Comparison of ENCODE assay signal across 13 mouse cellular contexts in the genomic region with DNA sequence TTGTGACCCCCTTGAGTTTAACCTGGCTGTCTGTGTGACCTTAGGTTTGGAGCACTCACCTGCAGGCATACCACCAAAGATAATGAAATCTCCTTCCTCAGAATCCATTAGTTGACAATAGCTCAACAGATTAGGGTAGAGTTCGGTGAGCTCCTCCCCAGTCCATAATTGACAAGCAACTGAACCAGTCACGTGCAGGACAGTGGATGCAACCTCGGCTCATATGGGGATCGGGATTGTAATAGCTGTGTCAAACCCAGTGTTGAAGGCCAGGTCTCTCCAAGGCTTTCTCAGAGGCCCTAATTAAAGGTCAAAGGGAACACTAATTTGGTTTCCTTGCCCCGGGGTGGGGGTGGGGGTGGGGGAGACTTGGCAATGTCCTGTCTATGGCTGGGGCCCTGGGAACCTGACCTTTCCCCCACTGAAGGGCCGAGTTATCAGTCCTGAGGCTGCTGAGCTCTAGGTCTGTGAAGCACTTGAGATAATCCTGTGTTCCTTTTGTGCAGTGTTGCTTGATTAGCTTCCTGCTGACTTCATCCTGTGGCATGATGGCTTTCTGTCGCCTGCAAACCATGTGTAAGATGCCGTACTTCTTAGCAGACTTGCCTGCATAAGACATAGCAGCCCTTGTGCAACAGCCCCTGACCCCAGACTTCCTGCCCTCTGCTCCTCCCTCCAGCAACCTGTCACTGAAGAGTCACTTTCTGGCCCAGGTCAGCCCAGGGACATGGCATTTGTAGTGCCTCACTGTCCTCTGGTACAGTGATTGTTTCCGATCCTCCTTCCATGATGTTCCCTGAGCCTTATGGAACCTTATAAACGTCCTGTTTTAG.
DNase-seq lines count a peak whose midpoint lies in the region; ATAC-seq lines count a peak whose summit lies in the region.
"Had no signal": no experiment of that assay in that cellular context is flagged by ENCODE, and none has a peak within 500 bp of the region (broad histone marks: within the 10 kb centered on the region; RNA-seq: fewer than 3 reads in every experiment).

No protein-coding gene starts in this region.

- no peak overlapping the region for H3K9ac ChIP-seq in hindbrain, embryonic 11.5 days (ENCODE audit: low read depth, low read length)
- H3K9ac ChIP-seq in forebrain, embryonic 16.5 days (replicated peaks; ENCODE audit: low read depth, low read length): no peak overlapping the region
- H3K9ac ChIP-seq: limb, embryonic 15.5 days; neural tube, embryonic 13.5 days had no signal

- H3K36me3 ChIP-seq in hindbrain, embryonic 10.5 days: no peaks in the 10 kb centered on the region
- H3K36me3 ChIP-seq in hindbrain, embryonic 11.5 days (ENCODE audit: control insufficient read depth, insufficient read depth, low read length): no peaks in the 10 kb centered on the region
- no peaks in the 10 kb centered on the region for H3K36me3 ChIP-seq in limb, embryonic 10.5 days
- no peaks in the 10 kb centered on the region for H3K36me3 ChIP-seq in forebrain, embryonic 16.5 days (ENCODE audit: control insufficient read depth, insufficient read depth)
- H3K36me3 ChIP-seq: limb, embryonic 15.5 days; neural tube, embryonic 13.5 days had no signal

- peak; percentile 8 for DNase-seq in hindbrain, embryonic 10.5 days (ENCODE audit: low spot score)
- no peak for DNase-seq in hindbrain, embryonic 11.5 days (ENCODE audit: low spot score)
- peak; percentile 16 for DNase-seq in R1 (ENCODE audit: low read depth, low spot score)
- peak; percentile 28 for DNase-seq in embryo, embryonic 11 days
- no peak for DNase-seq in limb, embryonic 10.5 days (ENCODE audit: low spot score)
- DNase-seq: cerebellum, postnatal 14 days; kidney, adult 11 months; midbrain, embryonic 14.5 days; thymus, postnatal 36 days had no signal

- no peaks in the 10 kb centered on the region for H3K9me3 ChIP-seq in hindbrain, embryonic 10.5 days
- no peaks in the 10 kb centered on the region for H3K9me3 ChIP-seq in hindbrain, embryonic 11.5 days (ENCODE audit: control insufficient read depth, low read length)
- no peaks in the 10 kb centered on the region for H3K9me3 ChIP-seq in limb, embryonic 10.5 days (replicated peaks)
- no peaks in the 10 kb centered on the region for H3K9me3 ChIP-seq in forebrain, embryonic 16.5 days (ENCODE audit: control insufficient read depth, low read length)
- H3K9me3 ChIP-seq: limb, embryonic 15.5 days had no signal

- no peak overlapping the region for H3K4me2 ChIP-seq in hindbrain, embryonic 11.5 days (replicated peaks; ENCODE audit: low read depth, low read length)
- no peak overlapping the region for H3K4me2 ChIP-seq in forebrain, embryonic 16.5 days (ENCODE audit: low read length)
- H3K4me2 ChIP-seq: limb, embryonic 15.5 days; neural tube, embryonic 13.5 days had no signal

- 49% methylated on average over 10 of the region's 10 CpGs for WGBS in hindbrain, embryonic 10.5 days
- 53% methylated on average over 10 of the region's 10 CpGs for WGBS in hindbrain, embryonic 11.5 days
- WGBS in limb, embryonic 10.5 days: 42% methylated on average over 10 of the region's 10 CpGs
- 30% methylated on average over 10 of the region's 10 CpGs for WGBS in forebrain, embryonic 16.5 days

- no peaks in the 10 kb centered on the region for H3K27me3 ChIP-seq in hindbrain, embryonic 10.5 days (ENCODE audit: insufficient read depth, poor library complexity, severe bottlenecking)
- H3K27me3 ChIP-seq in hindbrain, embryonic 11.5 days (ENCODE audit: control insufficient read depth, insufficient read depth, low read length): no peaks in the 10 kb centered on the region
- no peaks in the 10 kb centered on the region for H3K27me3 ChIP-seq in limb, embryonic 10.5 days (ENCODE audit: low read depth, poor library complexity, severe bottlenecking)
- no peaks in the 10 kb centered on the region for H3K27me3 ChIP-seq in forebrain, embryonic 16.5 days (replicated peaks; ENCODE audit: control insufficient read depth, insufficient read depth, low read length)
- H3K27me3 ChIP-seq: limb, embryonic 15.5 days; neural tube, embryonic 13.5 days had no signal

- ATAC-seq in hindbrain, embryonic 11.5 days (ENCODE audit: low FRiP score): no peak
- ATAC-seq in forebrain, embryonic 16.5 days: no peak
- ATAC-seq in cerebellum, adult (ENCODE audit: insufficient number of reproducible peaks, low FRiP score, low TSS enrichment): no peak

- no peak overlapping the region for H3K4me3 ChIP-seq in hindbrain, embryonic 10.5 days
- no peak overlapping the region for H3K4me3 ChIP-seq in hindbrain, embryonic 11.5 days (ENCODE audit: low read depth, low read length)
- H3K4me3 ChIP-seq in limb, embryonic 10.5 days: no peak overlapping the region
- no peak overlapping the region for H3K4me3 ChIP-seq in forebrain, embryonic 16.5 days (replicated peaks; ENCODE audit: low read length)
- H3K4me3 ChIP-seq: limb, embryonic 15.5 days; neural tube, embryonic 13.5 days had no signal

- H3K4me1 ChIP-seq in hindbrain, embryonic 10.5 days (replicated peaks): peaks cover 36% of the 10 kb centered on the region
- no peaks in the 10 kb centered on the region for H3K4me1 ChIP-seq in hindbrain, embryonic 11.5 days (replicated peaks; ENCODE audit: control insufficient read depth, insufficient read depth, low read length)
- peaks cover 35% of the 10 kb centered on the region for H3K4me1 ChIP-seq in limb, embryonic 10.5 days
- H3K4me1 ChIP-seq in forebrain, embryonic 16.5 days (replicated peaks; ENCODE audit: control insufficient read depth, insufficient read depth, low read length): peaks cover 3% of the 10 kb centered on the region; the same call in 1 of the 2 replicates

- no peak overlapping the region for H3K27ac ChIP-seq in hindbrain, embryonic 10.5 days
- H3K27ac ChIP-seq in hindbrain, embryonic 11.5 days (ENCODE audit: low read depth, low read length): no peak overlapping the region
- 0 out of 2 replicates have a peak overlapping the region, but pooled peaks have one; percentile 3 for H3K27ac ChIP-seq in limb, embryonic 10.5 days
- H3K27ac ChIP-seq in forebrain, embryonic 16.5 days (ENCODE audit: low read length): no peak overlapping the region
- H3K27ac ChIP-seq: limb, embryonic 15.5 days; neural tube, embryonic 13.5 days had no signal

Comparison
In these comparisons a context has a peak if more than half of its experiments do, and no peak if none do; other contexts are left out.
1. DNase-seq: peak in hindbrain, embryonic 10.5 days (single experiment), R1 (single experiment) and embryo, embryonic 11 days (single experiment); none in hindbrain, embryonic 11.5 days (single experiment) and limb, embryonic 10.5 days (single experiment).